Mouse (Mus musculus): ENCODE measurements at regions not wholly inside any gene's neighbourhood (a gene's known extent, or its start where the extent isn't known, plus 50 kb on each side); places are given as distances from the start of the nearest gene placed in this dataset.

DNA sequence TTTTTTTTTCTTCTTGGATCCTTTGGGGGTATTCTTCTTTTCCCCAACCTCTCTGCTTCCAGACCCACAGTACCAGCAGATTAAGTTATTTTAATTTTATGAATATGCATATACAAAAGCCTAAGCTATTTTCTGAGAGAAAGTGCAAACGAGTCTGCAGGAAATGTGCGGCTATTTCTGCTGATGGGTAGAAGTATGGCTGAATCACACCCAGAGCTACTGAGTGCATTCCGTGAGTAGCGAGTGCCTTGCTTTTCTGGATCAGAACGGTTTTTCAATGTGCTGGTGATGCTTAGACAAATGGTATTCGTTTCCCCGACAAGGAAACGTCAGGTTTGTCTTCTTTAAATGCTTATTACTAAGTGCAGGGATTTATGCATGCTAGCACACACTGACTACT, 186.5 kb upstream of the Suclg2 start:
- Histone ChIP-seq H3K9ac (ENCODE audit: low read length) (no peak overlapping the region), H3K9me3 (ENCODE audit: control insufficient read depth, low read length) (no peaks in the 10 kb centered on the region), H3K4me2 (ENCODE audit: low read depth) (no peak overlapping the region), H3K4me3 (ENCODE audit: low read depth, low read length) (no peak overlapping the region), H3K36me3 (ENCODE audit: control insufficient read depth, insufficient read depth, low read length) (no peaks in the 10 kb centered on the region), H3K27ac (ENCODE audit: low read depth, low read length) (no peak overlapping the region), H3K27me3 (ENCODE audit: control insufficient read depth, insufficient read depth, low read length) (no peaks in the 10 kb centered on the region), H3K4me1 (ENCODE audit: control insufficient read depth, insufficient read depth, low read length) (no peaks in the 10 kb centered on the region)
- WGBS = 92% methylated on average over 8 of the region's 8 CpGs
- ATAC-seq (ENCODE audit: insufficient read depth, low FRiP score, low TSS enrichment) = no peak
- DNase-seq (ENCODE audit: low spot score) = no peak

DNA sequence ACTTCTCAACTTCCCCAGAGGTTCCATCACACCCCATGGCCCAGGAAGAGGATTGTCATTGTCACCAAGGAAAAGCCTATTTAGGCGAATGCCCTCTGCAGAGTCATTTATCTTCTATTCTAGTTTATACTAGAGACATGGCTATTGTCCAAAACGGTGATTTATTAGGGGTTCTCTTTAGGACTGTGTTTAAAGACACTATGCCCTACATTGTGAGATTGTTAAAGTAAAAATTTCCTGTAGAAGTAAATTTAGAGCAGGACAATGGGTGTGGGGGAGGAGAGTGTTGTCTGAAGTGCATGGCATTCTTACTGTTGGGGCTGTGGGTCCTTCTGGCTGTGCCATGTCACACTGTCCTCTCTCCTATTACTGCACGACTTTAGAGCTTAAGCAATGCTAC, 191.2 kb upstream of the Fam19a1 start:
- DNase-seq (ENCODE audit: low spot score) = no peak
- H3K36me3 ChIP-seq (ENCODE audit: control insufficient read depth, insufficient read depth, low read length) = no peaks in the 10 kb centered on the region
- H3K4me2 ChIP-seq (ENCODE audit: low read depth) = no peak overlapping the region
- 34% methylated on average over 3 of the region's 3 CpGs for WGBS
- H3K4me1 ChIP-seq (ENCODE audit: control insufficient read depth, insufficient read depth, low read length) = no peaks in the 10 kb centered on the region
- no peak overlapping the region for H3K4me3 ChIP-seq (ENCODE audit: low read depth, low read length)
- no peak overlapping the region for H3K27ac ChIP-seq (ENCODE audit: low read depth, low read length)
- ATAC-seq (ENCODE audit: insufficient read depth, low FRiP score, low TSS enrichment) = peak; percentile 57; the same call in 1 of the 2 replicates
- H3K27me3 ChIP-seq (ENCODE audit: control insufficient read depth, insufficient read depth, low read length) = no peaks in the 10 kb centered on the region
- H3K9ac ChIP-seq (ENCODE audit: low read length) = no peak overlapping the region
- no peaks in the 10 kb centered on the region for H3K9me3 ChIP-seq (ENCODE audit: control insufficient read depth, low read length)

- Histone ChIP-seq H3K9me3 (ENCODE audit: control insufficient read depth, low read length) (no peaks in the 10 kb centered on the region), H3K4me1 (ENCODE audit: control insufficient read depth, insufficient read depth, low read length) (no peaks in the 10 kb centered on the region), H3K27ac (ENCODE audit: low read depth, low read length) (no peak overlapping the region), H3K9ac (ENCODE audit: low read length) (no peak overlapping the region), H3K36me3 (ENCODE audit: control insufficient read depth, insufficient read depth, low read length) (no peaks in the 10 kb centered on the region), H3K4me2 (ENCODE audit: low read depth) (no peak overlapping the region), H3K4me3 (ENCODE audit: low read depth, low read length) (no peak overlapping the region), H3K27me3 (ENCODE audit: control insufficient read depth, insufficient read depth, low read length) (no peaks in the 10 kb centered on the region)
- DNase-seq (ENCODE audit: low spot score) (no peak), ATAC-seq (ENCODE audit: insufficient read depth, low FRiP score, low TSS enrichment) (no peak)
- 88% methylated on average over 1 of the region's 1 CpGs for WGBS
Observed at GRCm38 (mm10) chr6:95934561-95934960, 178.4 kb upstream of the Fam19a1 start.

DNA sequence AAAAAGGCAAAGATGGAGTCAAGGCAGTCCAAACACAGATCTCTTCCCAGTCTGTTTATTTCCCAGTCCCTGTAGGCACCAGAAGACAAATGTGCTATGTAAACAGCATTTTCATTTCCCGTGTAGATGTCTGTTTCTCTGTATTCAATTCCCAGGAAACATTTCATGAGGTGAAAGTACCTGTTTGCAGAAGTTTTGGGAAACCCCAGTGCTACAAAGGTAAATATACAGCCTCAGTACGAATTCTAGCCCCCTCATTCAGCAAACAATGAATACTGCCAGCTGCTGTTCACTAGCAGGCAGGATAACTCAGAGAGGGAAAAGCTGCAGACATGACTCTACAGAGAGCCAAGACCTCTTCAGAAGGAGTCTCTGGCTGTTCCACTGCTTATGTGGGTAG, 176.4 kb upstream of the Fam19a1 start:
- DNase-seq (ENCODE audit: low spot score) = no peak
- Histone ChIP-seq H3K9ac (ENCODE audit: low read length) (no peak overlapping the region), H3K27ac (ENCODE audit: low read depth, low read length) (no peak overlapping the region), H3K36me3 (ENCODE audit: control insufficient read depth, insufficient read depth, low read length) (no peaks in the 10 kb centered on the region), H3K4me3 (ENCODE audit: low read depth, low read length) (no peak overlapping the region), H3K27me3 (ENCODE audit: control insufficient read depth, insufficient read depth, low read length) (no peaks in the 10 kb centered on the region), H3K4me1 (ENCODE audit: control insufficient read depth, insufficient read depth, low read length) (no peaks in the 10 kb centered on the region), H3K4me2 (ENCODE audit: low read depth) (no peak overlapping the region), H3K9me3 (ENCODE audit: control insufficient read depth, low read length) (no peaks in the 10 kb centered on the region)
- ATAC-seq (ENCODE audit: insufficient read depth, low FRiP score, low TSS enrichment) = no peak
- WGBS = 63% methylated on average over 2 of the region's 2 CpGs

GRCm38 (mm10) chr6:95939052-95939451, 173.9 kb upstream of the Fam19a1 start:
- 88% methylated on average over 4 of the region's 4 CpGs for WGBS
- Histone ChIP-seq H3K4me2 (ENCODE audit: low read depth) (no peak overlapping the region), H3K4me1 (ENCODE audit: control insufficient read depth, insufficient read depth, low read length) (no peaks in the 10 kb centered on the region), H3K36me3 (ENCODE audit: control insufficient read depth, insufficient read depth, low read length) (no peaks in the 10 kb centered on the region), H3K27ac (ENCODE audit: low read depth, low read length) (no peak overlapping the region), H3K27me3 (ENCODE audit: control insufficient read depth, insufficient read depth, low read length) (no peaks in the 10 kb centered on the region), H3K9ac (ENCODE audit: low read length) (no peak overlapping the region), H3K4me3 (ENCODE audit: low read depth, low read length) (no peak overlapping the region), H3K9me3 (ENCODE audit: control insufficient read depth, low read length) (no peaks in the 10 kb centered on the region)
- no peak for ATAC-seq (ENCODE audit: insufficient read depth, low FRiP score, low TSS enrichment)
- DNase-seq (ENCODE audit: low spot score) = no peak

DNA sequence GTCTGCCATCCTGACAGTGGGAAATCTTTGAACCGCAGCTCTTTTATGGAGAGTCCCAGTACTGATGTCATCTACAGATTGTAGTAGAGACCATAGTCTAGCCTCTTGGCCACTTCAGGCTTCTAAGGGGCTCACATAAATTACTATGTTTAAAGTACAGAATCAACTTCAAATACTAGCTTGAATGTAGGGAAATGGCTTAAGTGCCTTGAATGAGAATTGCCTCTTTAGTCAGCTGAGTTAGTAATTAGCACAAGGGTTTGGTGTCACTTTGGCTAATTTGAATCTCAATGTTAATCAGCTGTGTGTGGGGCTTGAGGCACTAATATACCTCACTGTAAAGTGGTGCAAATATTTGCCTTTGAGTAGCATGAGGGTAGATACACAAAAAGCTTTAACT, 152.2 kb upstream of the Fam19a1 start:
- Histone ChIP-seq H3K27me3 (ENCODE audit: control insufficient read depth, insufficient read depth, low read length) (no peaks in the 10 kb centered on the region), H3K27ac (ENCODE audit: low read depth, low read length) (no peak overlapping the region), H3K4me2 (ENCODE audit: low read depth) (no peak overlapping the region), H3K36me3 (ENCODE audit: control insufficient read depth, insufficient read depth, low read length) (no peaks in the 10 kb centered on the region), H3K4me1 (ENCODE audit: control insufficient read depth, insufficient read depth, low read length) (no peaks in the 10 kb centered on the region), H3K9ac (ENCODE audit: low read length) (no peak overlapping the region), H3K9me3 (ENCODE audit: control insufficient read depth, low read length) (no peaks in the 10 kb centered on the region), H3K4me3 (ENCODE audit: low read depth, low read length) (no peak overlapping the region)
- DNase-seq (ENCODE audit: low spot score) (no peak), ATAC-seq (ENCODE audit: insufficient read depth, low FRiP score, low TSS enrichment) (no peak)
- 81% methylated on average over 1 of the region's 1 CpGs for WGBS

DNA sequence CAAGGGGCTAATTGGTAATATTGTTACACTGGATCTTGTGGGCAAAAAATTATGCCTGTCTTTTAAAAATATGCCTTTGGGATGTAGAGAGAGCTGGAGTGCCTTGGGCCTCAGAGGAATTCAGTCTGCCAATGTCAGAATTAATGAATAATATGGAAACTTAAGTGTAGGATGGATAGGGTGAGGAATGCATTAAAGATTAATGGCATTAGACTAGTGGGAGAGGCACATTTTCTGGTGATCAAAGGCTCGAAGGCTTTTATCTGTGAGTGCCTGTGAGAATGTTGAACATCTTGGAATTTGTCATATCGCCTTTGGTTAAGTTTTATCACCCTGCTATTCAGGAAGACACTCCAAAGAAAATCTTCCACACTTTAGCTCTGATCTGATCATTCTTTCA, 146.7 kb upstream of the Fam19a1 start:
- Histone ChIP-seq H3K4me3 (ENCODE audit: low read depth, low read length) (no peak overlapping the region), H3K36me3 (ENCODE audit: control insufficient read depth, insufficient read depth, low read length) (no peaks in the 10 kb centered on the region), H3K4me2 (ENCODE audit: low read depth) (no peak overlapping the region), H3K27me3 (ENCODE audit: control insufficient read depth, insufficient read depth, low read length) (no peaks in the 10 kb centered on the region), H3K27ac (ENCODE audit: low read depth, low read length) (no peak overlapping the region), H3K9me3 (ENCODE audit: control insufficient read depth, low read length) (no peaks in the 10 kb centered on the region), H3K4me1 (ENCODE audit: control insufficient read depth, insufficient read depth, low read length) (no peaks in the 10 kb centered on the region), H3K9ac (ENCODE audit: low read length) (no peak overlapping the region)
- DNase-seq (ENCODE audit: low spot score) (no peak), ATAC-seq (ENCODE audit: insufficient read depth, low FRiP score, low TSS enrichment) (no peak)
- 70% methylated on average over 2 of the region's 2 CpGs for WGBS

DNA sequence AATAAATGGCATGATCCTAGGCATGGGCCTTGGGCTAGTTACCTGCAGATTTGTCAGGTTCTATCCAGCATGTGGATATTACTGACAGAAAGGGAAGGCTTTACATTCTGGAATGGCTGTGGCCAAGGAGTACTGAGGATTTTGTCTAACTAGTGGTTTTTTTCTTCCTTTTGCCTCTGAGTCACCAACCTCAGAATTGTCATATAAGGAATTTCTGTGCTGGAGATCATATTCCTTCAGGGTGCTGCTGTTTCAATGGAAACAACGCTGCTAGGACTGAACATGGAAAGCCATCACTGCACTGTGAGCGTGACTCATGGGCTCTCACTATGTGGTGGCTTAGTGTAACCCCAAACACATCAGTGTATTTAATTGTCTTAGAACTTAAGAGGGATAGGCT, 137.0 kb upstream of the Fam19a1 start:
- no peaks in the 10 kb centered on the region for H3K4me1 ChIP-seq (ENCODE audit: control insufficient read depth, insufficient read depth, low read length)
- no peak overlapping the region for H3K27ac ChIP-seq (ENCODE audit: low read depth, low read length)
- ATAC-seq (ENCODE audit: insufficient read depth, low FRiP score, low TSS enrichment) = no peak
- H3K9me3 ChIP-seq (ENCODE audit: control insufficient read depth, low read length) = no peaks in the 10 kb centered on the region
- H3K4me2 ChIP-seq (ENCODE audit: low read depth) = no peak overlapping the region
- DNase-seq (ENCODE audit: low spot score) = no peak
- H3K9ac ChIP-seq (ENCODE audit: low read length) = no peak overlapping the region
- WGBS = 91% methylated on average over 2 of the region's 2 CpGs
- no peaks in the 10 kb centered on the region for H3K36me3 ChIP-seq (ENCODE audit: control insufficient read depth, insufficient read depth, low read length)
- no peak overlapping the region for H3K4me3 ChIP-seq (ENCODE audit: low read depth, low read length)
- H3K27me3 ChIP-seq (ENCODE audit: control insufficient read depth, insufficient read depth, low read length) = no peaks in the 10 kb centered on the region

DNA sequence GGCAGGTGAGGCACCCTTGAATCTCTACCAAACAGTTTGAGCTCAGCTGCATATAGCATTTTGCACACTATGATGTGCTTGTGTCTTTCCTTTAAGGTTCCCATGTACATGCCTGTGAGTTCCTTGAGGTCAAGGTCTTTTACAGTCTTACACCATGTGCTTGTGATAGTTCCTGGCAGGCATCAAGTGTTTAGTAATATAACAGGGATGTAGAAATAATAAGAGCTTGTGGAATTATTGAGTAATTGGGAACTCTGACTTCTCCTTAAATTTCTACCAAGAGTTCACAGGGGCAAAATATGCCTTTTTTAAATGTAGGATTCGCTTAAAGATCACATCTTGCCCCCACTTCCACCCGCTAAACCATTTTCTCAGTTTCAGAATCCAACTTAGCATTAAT, 115.9 kb upstream of the Fam19a1 start:
- DNase-seq (ENCODE audit: low spot score) = no peak
- no peak overlapping the region for H3K9ac ChIP-seq (ENCODE audit: low read length)
- H3K9me3 ChIP-seq (ENCODE audit: control insufficient read depth, low read length) = no peaks in the 10 kb centered on the region
- H3K36me3 ChIP-seq (ENCODE audit: control insufficient read depth, insufficient read depth, low read length) = no peaks in the 10 kb centered on the region
- ATAC-seq (ENCODE audit: insufficient read depth, low FRiP score, low TSS enrichment) = no peak
- no peak overlapping the region for H3K4me3 ChIP-seq (ENCODE audit: low read depth, low read length)
- no peaks in the 10 kb centered on the region for H3K27me3 ChIP-seq (ENCODE audit: control insufficient read depth, insufficient read depth, low read length)
- no peaks in the 10 kb centered on the region for H3K4me1 ChIP-seq (ENCODE audit: control insufficient read depth, insufficient read depth, low read length)
- H3K27ac ChIP-seq (ENCODE audit: low read depth, low read length) = no peak overlapping the region
- WGBS = 84% methylated on average over 2 of the region's 2 CpGs
- no peak overlapping the region for H3K4me2 ChIP-seq (ENCODE audit: low read depth)

All from neural tube, embryonic 11.5 days (tissue).